Mouse (Mus musculus): ENCODE measurements around the gene Men1. TPM values are rescaled to one million over a fixed set of nuclear protein-coding genes. Genes with fewer than 3 reads are reported as not detected.

Men1 gene
- total RNA-seq, 4 experiments from 2014 or later: 10.0 to 16.0 (median 12.3) TPM

GRCm38 (mm10) chr19:6338716-6339115 is 3.9 kb downstream of the Men1 start:
- DNase-seq (ENCODE audit: low spot score): no peak

GRCm38 (mm10) chr19:6339191-6339590 is 4.4 kb downstream of the Men1 start:
- DNase-seq (ENCODE audit: low spot score): no peak

GRCm38 (mm10) chr19:6339890-6340504 is 5.2 kb downstream of the Men1 start:
- DNase-seq (ENCODE audit: low spot score): no peak

- DNase-seq (ENCODE audit: low spot score): peak; percentile 81
Observed at GRCm38 (mm10) chr19:6340524-6341452, 6.0 kb downstream of the Men1 start, which contains the start of gene Map4k2. Gene Map4k2 (plus strand): TSS chr19:6341135.

- DNase-seq (ENCODE audit: low spot score): no peak
Observed at GRCm38 (mm10) chr19:6341453-6342077, 6.8 kb downstream of the Men1 start.

- no peak for DNase-seq (ENCODE audit: low spot score)
Observed at GRCm38 (mm10) chr19:6342276-6342933, 7.6 kb downstream of the Men1 start.

- DNase-seq (ENCODE audit: low spot score): no peak
Observed at GRCm38 (mm10) chr19:6343066-6343925, 8.5 kb downstream of the Men1 start.

GRCm38 (mm10) chr19:6343996-6344395 is 9.2 kb downstream of the Men1 start:
- DNase-seq (ENCODE audit: low spot score): no peak

GRCm38 (mm10) chr19:6346023-6346422 is 11.2 kb downstream of the Men1 start:
- no peak for DNase-seq (ENCODE audit: low spot score)

GRCm38 (mm10) chr19:6346661-6347060 is 11.9 kb downstream of the Men1 start:
- DNase-seq (ENCODE audit: low spot score): no peak

- no peak for DNase-seq (ENCODE audit: low spot score)
Observed at GRCm38 (mm10) chr19:6347615-6348014, 12.8 kb downstream of the Men1 start.

- no peak for DNase-seq (ENCODE audit: low spot score)
Observed at GRCm38 (mm10) chr19:6348717-6349116, 13.9 kb downstream of the Men1 start.

GRCm38 (mm10) chr19:6349215-6349983 is 14.6 kb downstream of the Men1 start:
- no peak for DNase-seq (ENCODE audit: low spot score)

GRCm38 (mm10) chr19:6351431-6352106 is 16.8 kb downstream of the Men1 start:
- DNase-seq (ENCODE audit: low spot score): no peak

GRCm38 (mm10) chr19:6352107-6352505 is 17.3 kb downstream of the Men1 start:
- DNase-seq (ENCODE audit: low spot score): no peak

- no peak for DNase-seq (ENCODE audit: low spot score)
Observed at GRCm38 (mm10) chr19:6354030-6354429, 19.3 kb downstream of the Men1 start.

- no peak for DNase-seq (ENCODE audit: low spot score)
Observed at GRCm38 (mm10) chr19:6361291-6361690, 26.5 kb downstream of the Men1 start.

GRCm38 (mm10) chr19:6363091-6363410 is 28.3 kb downstream of the Men1 start:
- no peak for DNase-seq (ENCODE audit: low spot score)

GRCm38 (mm10) chr19:6363411-6364240 is 28.8 kb downstream of the Men1 start, which contains the start of gene Sf1:
Gene Sf1 (plus strand): TSS chr19:6363690.
- peak; percentile 100 for DNase-seq (ENCODE audit: low spot score)

All from heart, adult 8-10 months (tissue).